Comparison of ENCODE assay signal across 16 mouse cellular contexts in the genomic region with DNA sequence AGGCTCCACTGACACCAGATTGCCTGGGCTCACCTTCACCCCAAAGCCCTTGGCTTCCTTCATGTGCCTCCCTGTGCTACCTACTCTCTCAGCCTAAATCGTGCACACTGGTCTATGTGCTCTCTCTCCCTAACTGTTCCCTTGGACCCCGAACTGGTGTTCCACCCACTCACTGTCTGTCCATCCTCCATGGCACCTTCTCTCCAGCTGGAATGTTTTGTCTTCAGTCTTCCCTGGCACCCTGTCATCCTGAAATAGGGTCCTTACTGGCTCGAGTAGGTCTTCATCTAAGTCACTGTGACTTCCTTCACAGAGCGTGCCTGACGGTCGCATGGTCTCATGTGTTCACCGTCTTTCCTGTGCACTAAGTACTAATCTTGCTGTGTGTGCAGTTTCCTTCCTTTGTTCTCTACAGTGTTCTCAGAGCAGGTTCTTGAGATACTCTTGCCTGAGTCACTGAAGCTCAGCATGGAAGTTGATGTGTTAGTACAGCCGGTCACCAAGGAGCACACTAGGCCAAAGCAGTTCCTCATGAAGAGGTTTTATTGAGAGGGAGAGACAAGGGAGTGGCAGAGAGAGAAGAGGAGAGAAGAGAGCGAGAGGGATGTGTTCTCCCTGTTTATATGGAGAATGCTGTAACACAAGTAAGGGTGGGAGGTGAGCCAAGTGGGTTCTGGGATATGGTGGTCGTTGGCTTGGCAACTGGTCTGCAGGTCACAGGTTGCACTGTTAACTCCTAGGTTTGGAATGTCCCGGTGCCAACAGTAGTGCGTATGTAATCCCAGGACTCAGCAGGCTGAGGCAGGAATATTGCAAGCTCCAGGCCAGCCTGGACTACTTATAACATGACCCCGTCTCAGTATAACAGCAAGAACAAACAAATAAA. TPM values are rescaled to one million over a fixed set of nuclear protein-coding genes. Genes with fewer than 3 reads are reported as not detected.
DNase-seq lines count a peak whose midpoint lies in the region; ATAC-seq and TF ChIP-seq lines count a peak whose summit lies in the region.
"Had no signal": no experiment of that assay in that cellular context is flagged by ENCODE, and none has a peak within 500 bp of the region (broad histone marks: within the 10 kb centered on the region; RNA-seq: fewer than 3 reads in every experiment).

No protein-coding gene starts in this region.

- no peak for DNase-seq in kidney, postnatal 14 days
- peak; percentile 11 for DNase-seq in 416B (ENCODE audit: low read depth)
- peak; percentile 64 for DNase-seq in T-cell, adult 2 months (ENCODE audit: low spot score)
- no peak for DNase-seq in cerebellum, postnatal 10 days
- no peak for DNase-seq in right cerebral cortex, postnatal 36 days (ENCODE audit: low spot score in 2 of 2)
- DNase-seq: adrenal gland, postnatal 25 days; cerebellum, adult 11 months; heart, adult 18-20 months; layer of hippocampus, postnatal 36 days had no signal

- ATAC-seq in kidney, embryonic 15.5 days (replicated peaks; ENCODE audit: low FRiP score) = no peak

- H3K9me3 ChIP-seq in kidney, embryonic 15.5 days (replicated peaks) = no peaks in the 10 kb centered on the region
- H3K9me3 ChIP-seq: limb, embryonic 13.5 days had no signal

- H3K27me3 ChIP-seq in kidney, embryonic 15.5 days = no peaks in the 10 kb centered on the region
- H3K27me3 ChIP-seq in small intestine, adult 2 months (ENCODE audit: control insufficient read depth, insufficient read depth, low read length) = no peaks in the 10 kb centered on the region
- H3K27me3 ChIP-seq: limb, embryonic 13.5 days had no signal

- no peak for TF ChIP-seq POLR2A in small intestine, adult 2 months (IDR thresholded peaks at IDR 0.05; ENCODE audit: low read depth, low read length)

- no peak overlapping the region for H3K9ac ChIP-seq in kidney, embryonic 15.5 days
- H3K9ac ChIP-seq: limb, embryonic 13.5 days had no signal

- peak overlapping the region; percentile 34; the same call in 1 of the 2 replicates for H3K27ac ChIP-seq in kidney, embryonic 15.5 days
- peak overlapping the region; percentile 40 for H3K27ac ChIP-seq in small intestine, adult 2 months (ENCODE audit: insufficient read depth, low read depth, low read length)
- H3K27ac ChIP-seq: limb, embryonic 13.5 days had no signal

- H3K4me3 ChIP-seq in kidney, embryonic 15.5 days (replicated peaks) = no peak overlapping the region
- no peak overlapping the region for H3K4me3 ChIP-seq in small intestine, adult 2 months (ENCODE audit: low read depth, low read length)
- H3K4me3 ChIP-seq: limb, embryonic 13.5 days; myocyte had no signal

- H3K36me3 ChIP-seq in kidney, embryonic 15.5 days = peaks cover 21% of the 10 kb centered on the region
- H3K36me3 ChIP-seq in small intestine, adult 2 months (ENCODE audit: control insufficient read depth, insufficient read depth, low read length) = peaks cover 8% of the 10 kb centered on the region

- 76% methylated on average over 13 of the region's 13 CpGs for WGBS in kidney, embryonic 15.5 days
- 77% methylated on average over 13 of the region's 13 CpGs for WGBS in small intestine, adult 2 months

- no peak for TF ChIP-seq CTCF in small intestine, adult 2 months (IDR thresholded peaks at IDR 0.05; ENCODE audit: extremely low read depth, insufficient read length, insufficient replicate concordance, low read depth, low read length)

- H3K4me2 ChIP-seq in kidney, embryonic 15.5 days = no peak overlapping the region
- H3K4me2 ChIP-seq: limb, embryonic 13.5 days had no signal

- peaks cover 32% of the 10 kb centered on the region for H3K4me1 ChIP-seq in kidney, embryonic 15.5 days
- peaks cover 28% of the 10 kb centered on the region for H3K4me1 ChIP-seq in small intestine, adult 2 months (ENCODE audit: control insufficient read depth, insufficient read depth, insufficient read length, low read length)

RNA-seq across cellular contexts. Expression of a gene that starts 27.6 kb away (rescaled TPM):
- 4.1 and 4.9 TPM in 2 replicates for polyA plus RNA-seq in kidney, embryonic 15.5 days (2015; fragmentation: Nextera tagmentation; extraction: Ambion mirVana)
- 1.3 and 1.8 TPM in 2 replicates for polyA plus RNA-seq in small intestine, adult 2 months (2012; rRNA removed)

RNA-seq across cellular contexts. Expression of a gene that starts 41.8 kb away (rescaled TPM):
- not detected in 2 replicates for polyA plus RNA-seq in kidney, embryonic 15.5 days (2015; fragmentation: Nextera tagmentation; extraction: Ambion mirVana)
- polyA plus RNA-seq in small intestine, adult 2 months (2012; rRNA removed) = not detected in 2 replicates
- polyA plus RNA-seq: frontal cortex, adult 2 months; hindbrain, embryonic 16.5 days; limb, embryonic 13.5 days; myocyte; stomach, embryonic 14.5 days had no signal

Comparison
In these comparisons a context has a peak if more than half of its experiments do, and no peak if none do; other contexts are left out.
1. DNase-seq: peak in 416B (single experiment) and T-cell, adult 2 months (single experiment); none in kidney, postnatal 14 days (single experiment), cerebellum, postnatal 10 days (0 of 2) and right cerebral cortex, postnatal 36 days (0 of 2).